Mouse (Mus musculus) left cerebral cortex, adult 9 months (tissue): ENCODE data around the gene Cdkl4.
A peak's percentile ranks its signal among the peaks of the same experiment; 100 is the strongest.
"Not testable (repeated sequence)": the region's sequence is repeated elsewhere in the genome, so short reads cannot be mapped to it uniquely, and the experiment has no call there.

Experiments used
- DNase-seq, 2 experiments: peaks; one replicate each; pipeline ENCODE4 v3.0.0; 2022; ENCODE audit warnings: low spot score in 2 of 2

The Cdkl4 gene

DNA sequence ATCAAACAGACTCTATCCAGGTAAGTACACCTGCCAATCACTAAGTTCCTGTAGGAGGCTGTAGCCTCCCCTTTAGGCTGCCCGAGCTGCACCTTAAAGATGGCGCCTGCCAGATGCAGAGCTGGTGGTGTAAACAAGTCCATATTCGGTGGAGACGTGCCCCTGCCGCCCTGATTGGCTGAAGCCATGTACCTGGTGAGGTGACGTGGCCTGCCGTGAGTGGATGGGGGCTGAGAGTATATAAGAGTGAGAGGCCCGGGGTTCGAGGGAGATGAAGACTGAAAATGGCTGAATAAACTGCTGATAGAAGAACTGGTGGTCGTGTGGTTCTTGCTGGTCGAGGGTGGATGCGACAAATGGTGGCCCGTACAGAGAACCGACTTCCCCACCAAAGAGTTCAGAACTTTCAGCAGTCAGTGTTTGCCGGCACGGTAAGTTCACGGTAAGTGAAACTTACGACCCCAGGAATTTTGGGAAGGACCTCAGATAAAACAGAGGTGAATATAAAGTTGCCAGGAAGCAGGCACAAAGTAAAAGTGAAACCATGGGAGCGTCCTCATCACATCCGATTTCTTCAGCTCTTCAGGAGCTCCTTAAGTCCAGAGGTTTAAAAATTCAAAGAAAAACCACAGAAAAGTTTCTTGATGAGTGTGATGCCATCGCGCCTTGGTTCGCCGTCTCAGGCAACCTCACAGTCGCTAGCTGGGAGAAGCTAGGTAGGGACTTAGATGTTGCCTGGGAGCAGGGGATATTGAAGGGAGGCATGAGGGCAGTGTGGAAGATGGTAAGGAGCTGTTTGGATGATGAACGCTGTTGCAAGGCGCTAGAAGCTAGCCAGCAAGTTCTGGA is 13.6 kb downstream of the Cdkl4 start:
- not testable (repeated sequence) for DNase-seq

DNA sequence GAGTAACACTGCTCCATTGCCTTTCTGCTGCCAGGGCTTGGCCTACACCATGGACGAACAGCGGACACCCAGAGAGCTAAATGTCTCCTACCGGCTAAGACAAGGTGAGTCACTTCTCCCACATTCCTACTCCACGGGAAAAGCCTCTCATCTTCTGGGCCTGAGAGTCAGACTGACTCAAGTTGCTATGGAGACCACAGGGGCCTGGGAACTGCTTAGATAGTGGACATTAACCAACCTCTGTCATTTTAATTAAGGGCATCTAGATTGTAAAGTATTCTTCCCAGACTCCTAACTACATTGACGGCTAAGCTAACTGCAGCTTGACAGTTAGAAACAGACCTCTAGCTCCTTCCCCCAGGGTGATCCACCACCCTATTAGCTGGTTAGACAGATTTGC is 14.8 kb downstream of the Cdkl4 start:
- no peak for DNase-seq

DNA sequence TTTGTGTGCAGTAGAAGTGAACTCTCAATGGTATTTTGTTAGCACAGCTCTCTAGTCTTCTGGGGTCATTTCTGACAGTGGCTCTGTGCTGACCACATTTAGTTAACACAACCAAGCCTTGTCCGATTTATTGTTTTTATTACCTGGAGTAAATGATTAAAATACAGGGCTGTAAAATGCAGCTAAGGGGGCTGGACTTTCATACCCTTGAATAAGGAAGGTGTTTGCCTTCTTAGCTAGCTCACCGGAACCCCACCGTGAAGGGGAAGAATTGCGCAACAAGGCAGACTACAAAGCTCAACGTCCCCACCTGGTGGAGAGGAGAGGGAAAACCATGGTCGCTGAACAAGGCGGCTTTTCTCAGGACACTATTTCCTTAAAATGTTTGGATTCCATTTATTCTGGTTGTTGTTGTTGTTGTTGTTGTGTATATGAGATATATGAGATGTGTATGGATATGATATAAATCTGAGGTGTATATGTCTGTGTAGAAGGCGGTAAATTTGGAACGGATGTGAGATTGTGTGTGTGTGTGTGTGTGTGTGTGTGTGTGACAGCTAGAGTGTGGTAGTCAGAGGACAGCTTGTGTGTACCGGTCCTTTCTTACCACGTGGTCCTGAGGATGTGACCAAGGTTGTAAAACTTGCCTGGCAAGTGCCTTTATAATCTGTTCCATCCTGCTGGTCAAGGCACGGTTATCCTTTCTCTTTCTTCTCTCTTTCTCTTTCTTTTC is 16.8 kb downstream of the Cdkl4 start:
- peak in 1 of 2 experiments; percentile 78 for DNase-seq

DNA sequence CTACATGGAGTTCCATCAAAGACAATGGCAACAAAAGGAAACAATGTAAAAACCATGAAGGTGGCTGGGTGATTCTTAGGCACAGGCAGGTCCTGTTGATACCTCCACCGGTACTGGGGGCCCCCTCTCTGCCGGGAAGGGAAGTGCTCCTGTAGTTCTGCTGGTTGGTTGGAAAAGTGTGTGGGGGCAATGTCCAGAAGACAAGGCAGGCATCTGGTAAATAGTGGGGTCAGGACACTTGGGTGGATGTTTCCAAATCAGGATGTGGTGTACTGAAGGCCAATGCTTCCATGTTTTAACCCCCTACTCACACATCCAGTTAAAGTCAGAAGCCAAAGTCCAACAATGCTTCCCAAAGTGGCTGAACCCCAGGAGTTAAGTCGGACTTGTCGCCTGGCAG is 17.9 kb downstream of the Cdkl4 start:
- DNase-seq: no peak

DNA sequence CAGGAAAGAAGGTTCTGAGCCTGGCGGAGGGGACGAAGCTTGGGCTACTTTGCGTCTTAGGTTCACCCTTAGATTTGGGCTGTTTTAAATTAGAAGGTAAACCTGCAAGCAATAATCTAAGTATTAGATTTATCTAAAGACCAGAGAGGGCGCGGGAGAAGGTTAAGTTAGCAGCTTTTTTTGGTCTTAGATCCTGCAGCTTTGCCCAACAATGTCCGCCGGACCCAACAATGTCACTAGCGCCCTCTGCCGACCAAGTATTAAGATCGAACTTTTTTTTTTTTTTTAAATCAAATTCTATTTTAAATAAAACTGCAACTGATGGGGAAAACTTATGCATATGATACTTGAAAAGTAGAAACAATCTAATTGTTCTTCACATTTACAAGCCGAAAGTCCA is 18.6 kb downstream of the Cdkl4 start:
- DNase-seq: no peak

DNA sequence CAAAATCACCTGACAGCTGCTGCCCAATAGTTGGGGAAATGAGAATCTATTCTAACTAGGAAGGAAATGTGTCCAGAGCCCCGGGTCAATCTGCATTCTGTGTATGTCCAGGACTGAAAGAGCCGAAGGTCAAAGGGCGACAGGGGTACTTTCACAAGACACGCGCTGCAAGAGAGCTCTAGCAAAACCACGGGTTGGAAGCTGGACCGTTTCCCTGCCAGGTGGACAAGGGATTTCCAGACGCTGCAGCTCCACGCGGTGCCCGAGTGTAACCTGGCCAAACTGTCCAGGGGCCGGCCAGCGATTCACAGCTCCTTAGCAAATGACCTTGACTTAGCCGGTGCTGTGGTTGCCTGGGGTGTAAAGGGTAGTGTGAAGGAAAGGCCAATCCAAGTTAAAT is 19.0 kb downstream of the Cdkl4 start:
- DNase-seq: no peak

DNA sequence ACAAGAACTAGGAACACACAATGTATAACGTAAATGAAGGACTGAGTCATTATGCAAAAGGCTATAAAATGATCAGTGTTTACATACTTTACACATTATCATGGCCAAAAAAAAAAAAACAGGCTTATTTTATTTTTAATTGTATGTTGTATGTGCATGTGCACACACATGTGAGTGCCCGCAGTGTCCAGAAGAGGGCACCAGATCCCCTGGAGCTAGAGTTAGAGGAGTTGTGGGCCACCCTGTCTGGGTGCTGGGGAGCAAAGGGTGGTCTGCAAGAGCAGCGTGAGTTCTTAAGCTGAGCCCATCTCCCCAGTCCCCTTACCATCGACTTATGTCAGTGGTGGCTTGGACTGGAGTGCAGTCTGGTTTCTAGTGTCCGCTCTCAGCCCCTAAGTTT is 20.2 kb downstream of the Cdkl4 start:
- no peak for DNase-seq

DNA sequence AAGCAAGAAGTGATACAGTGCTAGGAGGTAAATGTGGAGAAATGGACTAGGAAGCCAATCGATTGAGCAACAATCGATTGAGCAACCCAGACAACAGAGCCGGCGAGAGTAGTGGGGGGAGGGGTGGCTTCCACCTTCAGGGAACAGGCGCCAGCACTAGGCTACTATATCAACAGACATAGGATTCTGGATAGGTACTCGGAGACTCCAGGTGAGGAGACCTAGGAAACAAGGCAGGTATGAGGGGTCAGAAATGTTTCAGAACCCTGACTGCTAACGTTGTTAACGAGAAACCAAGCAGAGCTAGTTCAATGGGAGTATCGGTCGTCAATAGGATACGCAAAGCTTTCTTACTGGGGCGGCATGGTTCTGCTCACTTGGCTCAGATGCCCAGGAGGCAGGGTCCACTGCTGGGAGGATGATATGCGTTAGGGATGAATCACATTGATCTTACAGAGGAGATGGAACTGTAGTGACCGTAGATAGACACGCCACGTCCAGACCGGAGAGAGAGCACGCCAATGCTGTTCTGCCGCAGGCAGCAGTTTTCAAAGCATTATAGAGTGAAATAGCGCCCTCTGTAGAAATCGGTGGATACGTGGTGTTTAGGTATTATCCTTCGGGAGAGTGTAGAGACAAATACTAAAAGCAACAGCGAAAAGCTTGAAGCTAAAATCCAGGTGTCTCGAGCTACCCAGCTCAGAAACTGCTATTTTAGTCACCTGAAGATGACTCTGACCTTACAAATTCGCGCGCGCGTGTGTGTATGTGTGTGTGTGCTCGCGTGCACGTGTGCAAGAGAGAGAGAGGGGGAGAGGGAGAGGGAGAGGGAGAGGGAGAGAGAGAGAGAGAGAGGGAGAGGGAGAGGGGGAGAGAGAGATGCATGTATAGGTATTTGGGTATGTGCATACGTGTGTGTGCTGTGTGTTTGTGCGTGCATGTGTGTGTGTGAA is 24.0 kb downstream of the Cdkl4 start:
- peak in 1 of 2 experiments; percentile 82 for DNase-seq

DNA sequence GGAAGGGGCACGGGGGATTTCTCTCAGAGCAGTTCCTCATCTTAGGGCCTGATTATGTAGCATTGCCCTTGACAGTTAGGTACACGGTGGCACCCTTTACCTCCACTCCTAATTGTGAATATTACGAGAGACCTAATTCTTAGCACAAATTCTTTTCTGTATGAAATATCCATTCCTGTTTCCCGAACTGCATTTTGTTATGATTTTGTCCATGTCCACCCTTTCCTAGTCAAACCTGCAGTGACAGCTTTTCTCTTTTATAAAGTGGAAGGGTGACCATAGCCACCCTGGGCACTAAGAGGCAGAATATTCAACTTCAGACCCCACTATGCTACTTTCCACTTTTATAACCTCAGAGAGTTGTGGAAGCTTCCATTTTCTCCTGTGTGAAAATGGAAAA is 25.0 kb downstream of the Cdkl4 start:
- DNase-seq: no peak

DNA sequence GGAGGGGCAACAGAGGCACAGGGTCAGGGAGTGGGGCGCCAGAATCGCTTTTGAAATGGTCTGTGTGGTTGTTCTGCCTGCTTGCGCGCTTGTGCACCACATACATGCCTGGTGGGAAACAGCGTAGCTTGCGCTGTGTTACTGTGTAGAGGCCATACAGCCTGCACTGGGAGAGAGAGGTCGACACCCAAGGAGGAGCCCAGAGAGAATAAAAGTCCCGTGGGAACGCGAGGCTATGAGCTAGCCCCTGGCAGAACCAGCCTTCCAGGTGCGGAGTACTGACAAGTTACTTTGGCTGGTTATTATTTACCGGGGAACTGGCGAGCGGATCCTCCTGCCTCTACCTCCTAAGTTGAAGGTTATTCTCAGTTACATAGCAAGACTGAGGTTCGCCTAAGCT is 26.6 kb downstream of the Cdkl4 start:
- DNase-seq: no peak

DNA sequence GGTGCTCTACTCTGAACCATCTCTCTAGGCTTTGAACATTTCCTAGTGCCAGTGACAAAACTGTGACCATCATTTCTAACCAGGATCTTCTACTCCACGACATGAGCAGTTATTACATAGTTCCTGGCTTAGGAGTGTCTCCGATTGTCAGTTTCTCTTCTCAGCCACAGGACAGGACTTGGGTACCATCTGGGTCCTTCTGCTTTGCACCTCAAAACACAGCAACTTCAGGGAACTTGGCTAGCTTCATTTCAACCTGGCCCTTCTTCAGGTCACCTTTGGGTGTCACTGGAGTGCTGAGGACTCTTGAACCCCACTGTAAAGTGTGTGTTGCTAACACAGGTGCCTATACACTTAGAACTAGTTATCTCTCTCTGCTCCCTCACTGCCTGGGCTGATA is 30.8 kb downstream of the Cdkl4 start:
- DNase-seq: no peak

DNA sequence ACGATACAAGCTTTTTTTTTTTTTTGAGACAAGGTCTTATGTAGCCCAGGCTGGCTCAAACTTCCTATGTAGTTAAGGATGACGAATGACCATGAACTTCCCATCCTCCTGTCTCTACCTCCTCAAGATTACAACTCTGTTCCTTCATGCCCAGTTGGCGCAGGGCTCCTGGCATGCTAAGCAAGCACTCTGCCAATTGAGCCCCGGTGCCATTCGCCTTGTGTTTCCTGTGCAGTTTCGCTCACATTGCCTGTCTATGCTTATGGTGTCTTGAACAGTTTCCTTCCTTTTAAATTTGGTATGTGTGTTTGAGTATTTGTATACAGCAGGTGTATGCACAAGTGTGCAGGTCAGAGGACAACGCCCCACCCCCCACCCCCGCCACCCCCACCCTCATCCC is 31.4 kb downstream of the Cdkl4 start:
- no peak for DNase-seq

DNA sequence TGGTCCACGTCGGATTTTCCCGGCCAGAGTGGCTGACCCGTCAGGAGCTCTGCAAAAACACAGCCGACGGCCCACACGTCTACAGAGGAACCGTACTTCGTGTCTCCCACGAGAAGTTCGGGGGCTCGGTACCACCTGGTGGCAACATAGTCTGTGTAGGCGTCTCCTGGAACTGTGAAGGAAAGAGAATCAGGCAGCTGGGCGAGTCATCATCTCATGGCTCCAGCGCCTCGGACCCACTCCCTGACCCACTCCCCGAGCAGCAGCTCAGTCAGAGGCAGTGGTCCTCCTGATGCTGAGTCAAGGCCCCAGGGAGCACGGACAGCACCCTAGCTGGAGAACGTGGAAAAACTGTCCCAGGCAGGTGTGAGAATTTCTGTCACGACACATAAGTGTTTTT is 34.0 kb downstream of the Cdkl4 start:
- no peak for DNase-seq

DNA sequence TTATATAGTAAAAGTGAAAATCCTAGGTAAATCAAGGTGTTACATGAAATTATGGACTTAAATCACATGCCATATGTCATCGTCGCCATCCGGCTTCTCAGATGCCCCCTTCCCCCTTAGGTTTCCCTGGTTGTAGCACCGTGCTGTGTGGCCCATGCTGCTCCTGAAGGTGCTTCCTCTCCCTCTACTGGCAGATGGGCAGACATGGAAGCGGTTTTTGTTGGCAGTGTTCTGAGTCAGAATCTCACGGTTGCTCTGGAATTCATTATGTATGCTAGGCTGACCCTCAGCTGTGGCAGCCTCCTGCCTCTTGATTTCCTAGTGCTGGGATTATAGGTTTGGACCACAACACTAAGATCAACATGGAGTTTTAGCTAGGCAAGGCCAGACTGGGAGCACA is 40.5 kb downstream of the Cdkl4 start:
- DNase-seq: no peak

DNA sequence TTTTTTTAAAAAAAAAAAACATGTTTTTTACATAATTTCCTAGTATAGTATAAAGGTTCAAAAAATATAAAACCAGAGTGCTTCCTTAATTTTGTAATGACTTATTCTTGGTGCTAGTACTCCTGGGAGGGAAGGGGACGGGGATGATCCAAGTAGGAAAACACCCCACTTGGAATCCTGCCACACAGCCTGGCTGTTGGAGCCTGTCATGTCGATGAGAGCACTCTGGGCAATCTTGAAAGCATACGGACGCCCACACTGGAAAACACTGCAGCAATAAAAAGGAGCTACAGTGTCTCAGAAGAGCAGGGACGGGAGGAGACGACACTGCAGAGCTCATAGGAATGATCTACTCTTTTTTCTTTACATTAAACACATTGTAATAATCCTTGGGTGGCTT is 42.0 kb downstream of the Cdkl4 start:
- DNase-seq: peak in 1 of 2 experiments; percentile 7

DNA sequence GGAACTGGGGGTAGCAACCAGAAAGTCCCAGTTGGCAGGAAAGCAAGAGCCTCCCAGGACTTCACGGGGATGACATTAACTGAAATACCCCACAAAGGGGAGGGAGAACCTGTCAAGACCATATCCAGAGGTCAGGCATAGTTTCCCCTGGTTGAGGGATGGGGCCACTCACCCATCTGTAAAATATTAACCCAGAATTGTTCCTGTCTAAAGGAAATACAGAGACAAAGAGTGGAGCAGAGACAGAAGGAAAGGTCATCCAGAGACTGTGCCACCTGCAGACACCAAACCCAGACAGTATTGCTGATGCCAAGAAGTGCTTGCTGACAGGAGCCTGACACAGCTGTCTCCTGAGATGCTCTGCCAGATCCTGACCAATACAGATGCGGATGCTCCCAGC is 46.3 kb downstream of the Cdkl4 start:
- not testable (repeated sequence) for DNase-seq

DNA sequence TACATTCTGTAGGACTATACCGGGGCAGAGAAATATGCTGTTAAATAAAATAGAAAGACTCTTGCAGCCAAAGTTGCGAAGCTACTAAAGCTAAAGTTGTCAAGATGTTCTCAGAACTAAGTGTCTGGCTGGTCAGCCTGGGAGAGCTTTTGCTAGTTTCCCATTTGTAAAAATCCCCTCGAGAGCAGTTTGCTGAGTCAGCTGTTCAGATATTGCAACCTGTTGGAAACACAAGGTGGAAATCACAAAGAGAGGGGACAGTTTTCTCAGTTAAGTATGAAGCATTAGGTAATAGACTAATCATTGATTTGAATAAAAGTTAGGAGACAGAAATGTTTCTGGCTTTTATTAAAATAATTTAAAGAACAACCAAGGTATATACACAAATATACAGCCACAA is 54.4 kb downstream of the Cdkl4 start:
- DNase-seq: no peak

DNA sequence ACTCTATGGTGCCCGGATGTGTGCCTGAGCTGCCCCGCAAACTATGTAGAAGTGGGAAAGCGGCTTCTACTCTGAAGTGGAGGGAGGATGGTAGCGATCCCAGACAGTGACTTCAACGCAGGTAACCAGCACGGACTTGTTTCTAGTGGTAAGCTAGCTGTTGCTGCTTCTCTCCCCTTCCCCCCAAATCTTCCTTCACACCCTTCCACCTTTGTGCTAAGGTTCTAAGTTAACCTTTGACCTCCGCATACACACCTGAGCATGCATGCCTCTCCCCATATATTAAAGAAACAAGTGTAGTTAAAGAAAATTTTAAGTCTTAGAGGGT is 55.4 kb downstream of the Cdkl4 start:
- DNase-seq: no peak

DNA sequence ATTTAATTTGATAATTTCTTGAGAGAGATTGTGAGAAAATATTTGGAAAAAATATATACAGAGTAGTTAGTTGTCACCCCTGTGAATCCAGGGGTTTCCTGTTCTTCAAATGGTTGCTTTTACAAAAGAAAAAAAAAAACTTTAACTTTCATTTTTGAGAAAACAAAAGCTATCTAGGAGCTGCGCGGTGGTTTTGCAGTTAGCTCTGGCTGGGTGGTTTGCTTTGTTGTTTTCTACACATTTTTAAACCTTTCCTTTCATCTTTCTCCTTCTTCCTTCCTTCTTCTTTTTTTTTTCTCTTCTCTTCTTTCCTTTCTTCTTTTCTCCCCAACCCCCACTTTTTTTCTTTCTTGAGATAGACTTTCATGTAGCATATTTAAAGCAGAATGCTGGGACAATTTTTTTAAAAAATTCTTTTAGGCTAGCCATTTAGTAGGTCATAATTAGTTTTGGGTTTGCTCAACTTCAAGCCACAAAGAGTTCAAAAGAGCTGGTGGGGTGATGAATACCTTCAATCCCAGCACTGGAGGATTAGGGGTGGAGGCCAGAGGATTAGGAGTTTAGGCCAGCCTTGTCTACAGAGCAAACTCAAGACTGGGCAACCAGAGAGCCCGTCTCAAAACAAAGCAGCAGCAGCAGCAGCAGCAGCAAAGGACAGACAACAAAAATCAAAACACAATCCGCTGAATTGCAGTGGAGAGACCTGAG is 55.9 kb downstream of the Cdkl4 start:
- DNase-seq: no peak

DNA sequence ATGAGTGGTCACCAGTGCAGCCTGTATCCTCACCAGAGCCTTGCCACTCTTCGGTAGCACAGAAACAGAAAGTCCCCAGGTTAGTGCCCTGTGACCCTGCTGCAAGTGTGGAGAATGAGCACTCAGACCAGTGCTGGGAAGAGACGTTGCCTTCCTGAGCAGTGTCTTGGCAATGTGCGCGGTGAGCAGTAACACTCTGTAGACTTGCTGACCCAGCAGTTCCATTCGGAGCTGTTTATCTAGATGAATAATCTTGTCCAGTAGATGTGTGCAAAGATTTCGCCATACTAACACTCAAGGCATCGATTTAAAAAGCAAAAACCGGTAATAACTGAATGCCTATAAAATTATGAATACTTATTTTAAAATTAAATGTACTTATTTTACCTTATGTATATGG is 57.1 kb downstream of the Cdkl4 start:
- no peak for DNase-seq

DNA sequence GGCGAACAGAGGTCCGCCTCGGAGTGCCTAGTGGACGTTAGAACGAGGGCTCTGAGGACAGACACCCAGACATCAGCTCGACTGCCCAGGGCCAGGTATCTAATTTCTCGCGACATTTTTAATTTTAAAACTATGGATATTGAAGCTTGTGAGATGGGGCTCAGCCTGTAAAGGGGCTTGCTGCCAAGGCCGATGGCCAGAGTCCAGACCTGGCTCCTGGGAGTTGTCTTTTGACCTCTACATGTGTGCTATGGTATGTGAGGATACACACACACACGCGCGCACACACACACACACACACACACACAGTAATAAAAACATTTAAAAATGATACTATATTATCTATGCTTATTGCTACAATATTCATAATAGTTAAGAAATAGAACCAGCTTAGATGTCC is 58.8 kb downstream of the Cdkl4 start:
- no peak for DNase-seq

DNA sequence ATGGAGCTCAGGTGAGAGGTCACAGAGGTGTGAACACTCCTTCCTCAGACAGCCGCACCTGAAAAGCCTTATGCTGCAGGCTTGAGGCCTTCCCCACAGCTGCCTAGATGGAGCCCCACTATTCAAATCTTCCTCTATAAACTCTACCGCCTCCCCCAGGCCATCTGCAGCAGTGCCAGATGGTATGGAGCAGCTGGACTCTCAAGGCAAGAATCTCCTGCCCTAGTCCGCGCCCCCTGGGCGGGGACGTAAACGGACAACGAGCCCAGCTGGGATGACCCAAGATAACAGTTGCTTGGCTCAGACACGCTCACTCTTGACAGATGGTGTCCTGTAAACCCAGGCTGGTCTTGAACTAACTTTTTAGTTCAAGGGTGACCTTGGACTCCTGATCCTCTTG is 60.4 kb downstream of the Cdkl4 start:
- no peak for DNase-seq
